Mouse (Mus musculus) skeletal muscle tissue, postnatal 0 days (tissue): ENCODE data around the gene Ppp1r12c. TPM values are rescaled to one million over a fixed set of nuclear protein-coding genes. Genes with fewer than 3 reads are reported as not detected.

ENCODE experiments used
- microRNA-seq, 2 experiments: library from miRNA; unstranded; fragments of <30 nt; microRNA quantifications; one replicate each; pipeline ENCODE4; 2016
- polyA plus RNA-seq: library from polyadenylated mRNA; unstranded; fragments of >200 nt; fragmentation: Nextera tagmentation; extraction: Ambion mirVana; gene quantifications from 2 replicates; pipeline ENCODE4 v1.2.1, GENCODE M21; 2015

The Ppp1r12c gene
- 25.2 and 28.3 TPM in 2 replicates for polyA plus RNA-seq

DNA sequence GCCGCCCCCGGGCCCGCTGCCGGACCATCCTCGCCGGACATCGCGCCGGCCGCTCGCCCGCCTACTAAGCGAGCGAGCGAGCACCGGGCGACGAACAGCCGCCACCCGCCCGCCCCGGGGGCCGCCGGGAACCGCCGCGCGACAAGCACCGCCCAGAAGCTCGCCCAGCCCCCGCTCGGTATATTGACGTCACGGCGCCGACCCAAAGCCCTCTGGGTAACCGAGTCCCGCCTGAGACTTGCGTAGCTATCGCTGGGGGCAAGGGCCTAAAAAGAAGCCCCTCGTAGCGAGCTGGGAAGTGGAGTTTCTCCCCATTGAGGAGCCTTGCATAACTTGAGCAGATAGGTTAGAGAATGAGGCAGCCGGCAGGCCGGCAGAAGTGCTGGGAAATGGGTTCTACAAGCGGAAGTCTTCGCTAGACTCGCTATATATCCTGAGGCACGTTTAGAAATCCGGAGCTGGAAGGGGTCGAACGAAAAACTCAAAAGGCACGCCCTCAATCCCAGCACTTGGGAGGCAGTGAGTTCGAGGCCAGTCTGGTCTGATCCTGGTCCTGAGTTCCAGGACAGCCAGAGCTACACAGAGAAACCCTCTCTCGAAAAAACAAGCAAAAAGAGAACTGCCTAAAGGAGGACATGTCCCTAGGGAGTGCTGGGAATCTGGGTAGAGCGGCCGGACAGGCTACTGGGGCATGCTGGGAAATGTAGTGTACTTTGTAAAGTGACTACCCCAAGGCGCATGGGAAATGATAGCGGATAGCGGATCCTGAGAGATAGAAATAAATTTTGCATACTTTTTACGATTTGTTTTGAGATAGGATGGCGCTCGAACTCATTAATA is at the start of gene Ppp1r12c:
Gene Ppp1r12c (minus strand): TSS at position 123 of the 840 bp plus-strand sequence.

DNA sequence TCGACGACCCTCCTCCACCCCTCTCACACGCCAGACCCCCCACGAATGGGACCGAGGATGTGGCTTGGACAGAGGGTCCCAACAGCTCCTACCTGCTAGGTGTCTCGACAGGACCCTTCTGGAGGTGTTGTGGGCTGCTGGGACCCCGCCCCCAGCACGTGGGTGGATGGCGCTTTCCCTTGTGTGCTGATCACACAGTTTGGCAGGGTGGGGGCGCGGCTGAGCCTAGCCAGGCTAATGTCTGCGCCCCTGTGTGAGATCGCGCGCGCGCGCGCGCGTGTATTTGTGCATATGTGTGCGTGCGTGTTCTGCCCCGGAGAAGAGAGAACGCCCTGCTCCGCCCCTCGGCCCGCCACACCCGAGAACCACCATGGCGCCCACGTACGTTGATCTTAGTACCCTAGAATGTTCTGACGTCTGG is 45.8 kb upstream of the Ppp1r12c start, which contains the start of gene Syt5:
Gene Syt5 (minus strand): TSS at position 321 of the 421 bp plus-strand sequence.

GRCm38 (mm10) chr7:4532005-4532729 is 30.7 kb upstream of the Ppp1r12c start, which contains the start of gene Dnaaf3:
Gene Dnaaf3 (minus strand): TSS chr7:4532453.

DNA sequence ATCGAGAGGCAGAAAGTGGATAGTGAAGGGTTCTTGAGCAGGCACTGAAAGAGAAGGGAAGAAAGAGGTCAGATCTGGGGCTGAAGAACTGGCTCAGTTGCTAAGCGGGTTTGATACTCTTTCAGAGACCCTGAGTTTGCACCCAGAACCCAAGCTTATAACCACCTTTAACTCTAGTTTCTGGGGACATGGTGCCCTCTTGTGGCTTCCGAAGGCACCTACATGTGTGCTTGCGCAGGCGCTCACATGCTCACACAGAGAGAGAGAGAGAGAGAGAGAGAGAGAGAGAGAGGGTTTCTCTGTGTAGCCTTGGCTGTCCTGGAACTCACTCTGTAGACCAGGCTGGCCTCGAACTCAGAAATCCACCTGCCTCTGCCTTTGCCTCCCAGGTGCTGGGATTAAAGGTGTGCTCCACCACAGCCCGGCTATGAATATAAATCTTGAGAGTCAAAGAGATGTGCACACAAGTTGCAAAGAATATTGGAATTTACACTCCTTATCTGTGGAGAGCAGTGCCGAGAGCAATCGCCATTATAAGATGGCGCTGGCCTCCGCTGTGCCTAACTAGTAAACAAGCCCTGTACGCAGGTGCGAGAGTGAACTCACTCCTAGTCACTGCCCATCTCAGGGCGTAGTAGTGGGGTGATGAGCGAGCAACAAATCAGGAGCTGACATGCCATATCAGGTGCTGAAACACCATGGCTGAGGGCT is 22.9 kb upstream of the Ppp1r12c start, which contains the start of gene Tnni3:
Gene Tnni3 (minus strand): TSS at position 18 of the 711 bp plus-strand sequence.

GRCm38 (mm10) chr7:4516332-4517050 is 15.0 kb upstream of the Ppp1r12c start, which contains the start of gene Tnnt1:
Gene Tnnt1 (minus strand): TSS chr7:4516382.

GRCm38 (mm10) chr7:4460576-4461434 is 40.7 kb downstream of the Ppp1r12c start, which contains the start of gene Eps8l1:
Gene Eps8l1 (plus strand): TSS chr7:4460674.

DNA sequence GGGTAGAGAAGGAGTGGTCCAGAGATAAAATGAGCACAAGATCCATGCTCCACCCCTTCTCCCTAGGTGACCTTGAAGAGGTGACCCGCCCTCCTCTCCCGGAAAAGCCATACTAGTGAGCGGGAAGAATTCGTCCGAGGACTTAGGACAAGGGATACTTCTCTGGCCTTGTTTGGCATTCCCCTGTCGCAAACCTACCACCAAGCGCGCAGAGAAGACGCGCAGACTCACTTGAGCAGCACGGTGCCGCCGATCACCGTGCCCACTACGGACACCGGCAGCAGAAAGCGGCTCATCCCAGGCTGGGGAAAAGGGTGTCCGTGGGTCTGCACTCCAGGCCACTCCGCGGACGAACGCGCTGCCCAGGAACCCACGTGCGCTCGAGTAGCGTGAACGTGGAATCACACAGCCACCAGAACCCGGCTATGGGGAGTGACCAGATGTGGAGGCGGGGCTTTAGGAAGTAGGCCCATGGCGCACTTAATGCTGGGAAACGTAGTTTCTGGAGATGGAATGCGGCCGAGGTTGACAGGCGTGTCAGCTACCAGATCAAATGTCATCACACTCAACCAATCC is 56.2 kb downstream of the Ppp1r12c start, which contains the start of gene Rdh13:
Gene Rdh13 (minus strand): TSS at position 434 of the 576 bp plus-strand sequence.

Small RNAs within 50 kb of the gene (microRNA-seq; reads per million reads assigned to microRNA genes)
- gene Gm24605: 0 reads per million in 2 experiments

Other genes starting within 250 kb of the Ppp1r12c start
- not detected in 2 replicates for gene Ncr1, start 164.0 kb downstream of the Ppp1r12c start, polyA plus RNA-seq
- gene Gp6, start 103.9 kb downstream of the Ppp1r12c start, polyA plus RNA-seq: not detected in 2 replicates
- 19.4 and 23.9 TPM in 2 replicates for gene Rdh13, start 56.0 kb downstream of the Ppp1r12c start, polyA plus RNA-seq
- 0.76 and 5.7 TPM in 2 replicates for gene Eps8l1, start 41.0 kb downstream of the Ppp1r12c start, polyA plus RNA-seq
- 884 and 1,161 TPM in 2 replicates for gene Tnnt1, start 14.7 kb upstream of the Ppp1r12c start, polyA plus RNA-seq
- gene Tnni3, start 22.5 kb upstream of the Ppp1r12c start, polyA plus RNA-seq: 3.2 and 3.4 TPM in 2 replicates
- 0.27 and 0.55 TPM in 2 replicates for gene Dnaaf3, start 30.8 kb upstream of the Ppp1r12c start, polyA plus RNA-seq
- 0.10 and 0.31 TPM in 2 replicates for gene Syt5, start 45.9 kb upstream of the Ppp1r12c start, polyA plus RNA-seq
- not detected in 2 replicates for gene Ptprh, start 102.4 kb upstream of the Ppp1r12c start, polyA plus RNA-seq
- 0.26 and 0.62 TPM in 2 replicates for gene Tmem86b, start 129.7 kb upstream of the Ppp1r12c start, polyA plus RNA-seq
- 5.1 and 5.6 TPM in 2 replicates for gene Ppp6r1, start 157.3 kb upstream of the Ppp1r12c start, polyA plus RNA-seq
- 41.2 and 49.2 TPM in 2 replicates for gene Hspbp1, start 183.4 kb upstream of the Ppp1r12c start, polyA plus RNA-seq
- gene Brsk1, start 188.9 kb upstream of the Ppp1r12c start, polyA plus RNA-seq: 0.23 and 0.39 TPM in 2 replicates
- gene Tmem150b, start 223.6 kb upstream of the Ppp1r12c start, polyA plus RNA-seq: 0.07 TPM in 1 of 2 replicates, not detected in the other
- gene Kmt5c, start 238.4 kb upstream of the Ppp1r12c start, polyA plus RNA-seq: 22.4 and 24.9 TPM in 2 replicates